Mouse (Mus musculus): ENCODE results near the gene Actrt1.

Actrt1 gene

GRCm38 (mm10) chrX:46328707-46329106 lies at the start of gene Actrt1:
Gene Actrt1 (plus strand): TSS chrX:46329007.
- DNase-seq (ENCODE audit: low spot score) = no peak

- no peak for DNase-seq (ENCODE audit: low spot score)
Observed at GRCm38 (mm10) chrX:46331463-46332115, 2.8 kb downstream of the Actrt1 start.

All from testis, postnatal 14 days (tissue).